Mouse (Mus musculus) liver, adult 2 months (tissue): ENCODE measurements around the gene Tmie.

Source experiments
- CTCF ChIP-seq: fragments of 200-500 bp; IDR thresholded peaks from 2 replicates; pipeline ENCODE4 v1.5.1; 2011; ENCODE audit warnings: low read depth, low read length, control low read depth
- POLR2A ChIP-seq: fragments of 200-500 bp; IDR thresholded peaks from 2 replicates; pipeline ENCODE4 v1.6.1; 2011; ENCODE audit warnings: low read length, control low read depth; ENCODE audit not compliant: insufficient read depth; ENCODE audit errors: extremely low read depth

DNA sequence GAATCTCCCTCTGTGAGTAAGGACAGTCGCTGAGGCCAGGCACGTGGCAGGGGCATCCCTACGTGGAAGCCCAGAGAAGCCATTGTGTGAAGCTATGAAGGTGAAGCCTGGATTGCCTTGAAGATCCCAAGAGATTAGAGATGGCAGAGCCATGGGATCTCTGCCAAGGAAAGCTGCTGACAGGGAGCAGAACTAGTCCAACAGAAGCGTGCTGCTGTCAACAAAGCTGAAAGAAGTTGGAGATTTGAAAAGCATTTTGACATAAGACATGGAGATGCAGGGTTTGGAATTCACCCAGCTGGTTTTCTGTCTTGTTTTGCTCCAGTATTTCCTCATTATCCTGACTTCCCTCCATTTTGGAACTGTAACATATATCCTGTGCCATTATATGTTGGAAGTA is 22.4 kb upstream of the Tmie start:
- no peak for TF ChIP-seq POLR2A
- no peak for TF ChIP-seq CTCF
